Mouse (Mus musculus) stomach, embryonic 15.5 days (tissue): ENCODE measurements around the gene Rbm26. TPM values are rescaled to one million over a fixed set of nuclear protein-coding genes. Genes with fewer than 3 reads are reported as not detected.

ENCODE experiments used
- ATAC-seq: fragments of 200-750 bp; cut with Nextera tagmentation; 2 replicates; pipeline ENCODE4 v1.8.0; 2017; ENCODE audit warnings: low read depth, moderate number of reproducible peaks, moderate TSS enrichment; ENCODE audit not compliant: insufficient read depth, low FRiP score
- H3K27ac ChIP-seq: fragments of 300-500 bp; sonication (generic); 2 replicates; pipeline ENCODE4 v1.5.1; 2015; ENCODE audit warnings: mild to moderate bottlenecking, inconsistent platforms
- H3K27me3 ChIP-seq: fragments of 300-500 bp; sonication (generic); replicated peaks from 2 replicates; pipeline ENCODE4 v1.6.1; 2015; ENCODE audit warnings: inconsistent platforms
- H3K36me3 ChIP-seq: fragments of 300-500 bp; sonication (generic); 2 replicates; pipeline ENCODE4 v1.6.1; 2015; ENCODE audit warnings: inconsistent platforms
- H3K4me1 ChIP-seq: fragments of 300-500 bp; sonication (generic); 2 replicates; pipeline ENCODE4 v1.6.1; 2015; ENCODE audit warnings: inconsistent platforms
- H3K4me2 ChIP-seq: fragments of 300-500 bp; sonication (generic); 2 replicates; pipeline ENCODE4 v1.6.1; 2015; ENCODE audit warnings: mild to moderate bottlenecking, inconsistent platforms
- H3K4me3 ChIP-seq: fragments of 300-500 bp; sonication (generic); replicated peaks from 2 replicates; pipeline ENCODE4 v1.5.1; 2015; ENCODE audit warnings: inconsistent platforms
- H3K9ac ChIP-seq: fragments of 300-500 bp; sonication (generic); 2 replicates; pipeline ENCODE4 v1.6.1; 2015; ENCODE audit warnings: inconsistent platforms
- H3K9me3 ChIP-seq: fragments of 300-500 bp; sonication (generic); 2 replicates; pipeline ENCODE4 v1.6.1; 2016; ENCODE audit warnings: inconsistent platforms
- WGBS: fragments of 180-500 bp; shearing (Covaris S2); methylation state at CpG from one replicate; pipeline ENCODE4 v1.1.7; 2015; 5-methylcytosine and 5-hydroxymethylcytosine counted together
- polyA plus RNA-seq: library from polyadenylated mRNA; unstranded; fragments of >200 nt; fragmentation: Nextera tagmentation; extraction: Ambion mirVana; gene quantifications from 2 replicates; pipeline ENCODE4 v1.2.1, GENCODE M21; 2015

Rbm26 gene
- polyA plus RNA-seq, 1 experiment from 2014 or later, result 30.8 TPM

DNA sequence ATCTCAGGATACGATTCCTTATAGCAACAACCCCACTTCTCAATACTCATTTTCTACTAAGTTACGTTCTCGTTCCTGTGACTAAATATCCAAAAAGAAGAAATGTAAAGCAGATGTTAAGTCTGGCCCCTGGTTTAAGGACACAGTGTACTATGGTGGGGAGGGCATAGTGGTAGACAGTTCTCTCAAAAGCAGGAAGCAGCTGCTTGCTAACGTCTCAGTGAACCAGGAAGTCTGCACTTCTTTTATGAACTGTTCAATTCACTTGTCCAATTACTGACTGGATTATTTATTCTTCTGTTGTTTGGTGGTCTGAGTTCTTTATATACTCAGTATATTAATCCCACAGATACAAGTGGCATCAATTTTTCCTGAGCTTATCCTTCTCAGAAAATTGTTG lies 12.3 kb downstream of the Rbm26 start:
- Histone ChIP-seq H3K4me2 (no peak overlapping the region), H3K9ac (no peak overlapping the region), H3K27ac (no peak overlapping the region), H3K27me3 (no peaks in the 10 kb centered on the region), H3K4me1 (no peaks in the 10 kb centered on the region), H3K36me3 (no peaks in the 10 kb centered on the region), H3K4me3 (no peak overlapping the region), H3K9me3 (no peaks in the 10 kb centered on the region)
- no peak for ATAC-seq
- 64% methylated on average over 4 of the region's 4 CpGs for WGBS

DNA sequence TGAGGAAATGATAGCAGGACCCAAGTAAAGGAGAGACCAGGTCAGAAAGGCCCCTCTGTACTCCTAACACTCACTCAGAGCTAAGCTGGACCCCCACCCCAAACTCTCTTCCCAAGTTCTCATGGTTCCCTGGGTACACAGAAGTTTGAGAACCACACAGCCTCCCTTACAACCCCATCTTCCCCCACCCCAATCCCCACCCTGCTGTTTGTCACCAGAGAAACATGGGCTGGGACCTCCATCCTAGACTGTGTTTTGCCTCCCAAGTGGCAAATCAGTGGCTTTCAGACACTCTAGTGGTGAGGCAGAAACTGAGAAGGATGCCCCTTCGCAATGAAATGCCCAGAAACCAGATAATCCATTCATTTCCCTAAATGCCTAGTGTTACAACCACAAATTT lies 15.8 kb downstream of the Rbm26 start:
- Histone ChIP-seq H3K9me3 (no peaks in the 10 kb centered on the region), H3K4me2 (no peak overlapping the region), H3K9ac (no peak overlapping the region), H3K27me3 (no peaks in the 10 kb centered on the region), H3K36me3 (peaks cover 8% of the 10 kb centered on the region; the same call in 1 of the 2 replicates), H3K4me3 (no peak overlapping the region), H3K27ac (no peak overlapping the region), H3K4me1 (no peaks in the 10 kb centered on the region)
- no peak for ATAC-seq
- 93% methylated on average over 1 of the region's 1 CpGs for WGBS

GRCm38 (mm10) chr14:105158526-105158925 lies 18.6 kb downstream of the Rbm26 start:
- H3K4me2 ChIP-seq, result no peak overlapping the region
- WGBS, result 38% methylated on average over 2 of the region's 2 CpGs
- H3K9ac ChIP-seq, result no peak overlapping the region
- no peak for ATAC-seq
- no peak overlapping the region for H3K4me3 ChIP-seq
- H3K4me1 ChIP-seq, result no peaks in the 10 kb centered on the region
- H3K27ac ChIP-seq, result no peak overlapping the region
- peaks cover 8% of the 10 kb centered on the region; the same call in 1 of the 2 replicates for H3K36me3 ChIP-seq
- H3K9me3 ChIP-seq, result no peaks in the 10 kb centered on the region
- H3K27me3 ChIP-seq, result no peaks in the 10 kb centered on the region

DNA sequence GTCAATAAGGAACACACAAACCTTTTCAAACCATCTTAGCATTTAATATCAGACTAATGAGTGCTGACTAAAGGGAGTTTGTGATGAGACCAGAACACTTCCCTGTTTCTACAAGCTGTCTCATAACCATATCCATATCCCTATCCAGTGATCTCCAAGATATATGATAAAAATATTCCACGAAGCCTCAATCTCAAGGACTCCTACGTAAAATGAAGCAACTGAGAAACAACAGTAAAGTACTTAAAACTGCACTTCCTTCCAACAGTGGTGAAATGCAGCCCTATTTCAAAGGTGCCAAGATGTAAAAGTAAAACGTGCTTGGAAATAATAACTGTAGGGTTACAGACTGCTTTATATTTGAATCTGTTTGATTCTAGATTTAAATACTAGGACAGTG lies 43.1 kb downstream of the Rbm26 start:
- H3K9ac ChIP-seq, result no peak overlapping the region
- H3K4me1 ChIP-seq, result no peaks in the 10 kb centered on the region
- no peak overlapping the region for H3K27ac ChIP-seq
- peaks cover 8% of the 10 kb centered on the region; the same call in 1 of the 2 replicates for H3K36me3 ChIP-seq
- ATAC-seq, result no peak
- no peak overlapping the region for H3K4me3 ChIP-seq
- WGBS, result 90% methylated on average over 3 of the region's 3 CpGs
- no peaks in the 10 kb centered on the region for H3K27me3 ChIP-seq
- no peaks in the 10 kb centered on the region for H3K9me3 ChIP-seq
- H3K4me2 ChIP-seq, result no peak overlapping the region

GRCm38 (mm10) chr14:105127715-105128385 lies 49.3 kb downstream of the Rbm26 start:
- no peak overlapping the region for H3K4me2 ChIP-seq
- no peak overlapping the region for H3K4me3 ChIP-seq
- no peak for ATAC-seq
- H3K36me3 ChIP-seq, result peaks cover 11% of the 10 kb centered on the region; the same call in 1 of the 2 replicates
- H3K9me3 ChIP-seq, result no peaks in the 10 kb centered on the region
- no peaks in the 10 kb centered on the region for H3K4me1 ChIP-seq
- H3K27me3 ChIP-seq, result no peaks in the 10 kb centered on the region
- H3K9ac ChIP-seq, result no peak overlapping the region
- H3K27ac ChIP-seq, result no peak overlapping the region
- WGBS, result 88% methylated on average over 3 of the region's 4 CpGs

DNA sequence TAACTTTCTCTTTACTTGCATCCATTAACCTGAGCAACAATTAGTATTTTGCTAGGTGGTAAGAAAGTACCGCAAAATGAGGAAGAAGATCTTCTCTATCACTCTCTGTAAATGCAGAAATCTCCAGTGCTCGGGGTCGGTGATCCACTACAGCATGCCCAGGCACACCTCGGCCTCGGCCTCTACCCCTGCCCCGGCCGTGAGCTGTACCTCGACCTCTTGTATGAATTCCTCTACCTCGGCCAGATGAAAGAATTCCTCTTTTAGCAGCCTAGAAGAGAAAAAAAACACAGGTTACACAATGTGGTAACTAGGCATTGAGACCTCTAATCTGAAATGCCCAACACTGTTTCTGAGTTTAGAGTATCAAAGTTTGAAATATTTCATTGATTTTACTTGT lies 52.6 kb downstream of the Rbm26 start:
- peaks cover 13% of the 10 kb centered on the region for H3K36me3 ChIP-seq
- H3K9me3 ChIP-seq, result no peaks in the 10 kb centered on the region
- 90% methylated on average over 9 of the region's 9 CpGs for WGBS
- no peak overlapping the region for H3K9ac ChIP-seq
- no peak for ATAC-seq
- H3K27ac ChIP-seq, result no peak overlapping the region
- no peaks in the 10 kb centered on the region for H3K27me3 ChIP-seq
- H3K4me1 ChIP-seq, result no peaks in the 10 kb centered on the region
- no peak overlapping the region for H3K4me2 ChIP-seq
- H3K4me3 ChIP-seq, result no peak overlapping the region

DNA sequence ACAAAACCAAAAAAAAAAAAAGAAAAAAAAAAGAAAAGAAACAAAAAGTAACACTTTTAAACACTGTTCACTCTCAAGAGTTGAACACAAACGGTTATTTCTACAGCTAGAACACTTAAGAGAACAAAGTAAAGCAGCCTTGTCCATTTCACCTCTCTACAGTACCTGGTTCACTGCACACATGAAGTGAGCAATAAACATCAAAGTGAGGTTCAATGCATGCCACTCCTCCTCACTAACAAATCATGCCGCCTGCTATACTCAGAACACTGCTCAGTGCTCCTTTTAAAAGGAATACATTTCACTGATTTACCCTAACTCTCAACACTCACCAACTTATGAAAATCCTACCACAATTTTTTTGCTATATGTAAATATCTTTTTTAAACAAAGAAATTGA lies 61.7 kb downstream of the Rbm26 start:
- H3K27me3 ChIP-seq, result no peaks in the 10 kb centered on the region
- peaks cover 11% of the 10 kb centered on the region for H3K36me3 ChIP-seq
- no peak overlapping the region for H3K4me2 ChIP-seq
- H3K9me3 ChIP-seq, result no peaks in the 10 kb centered on the region
- no peak for ATAC-seq
- no peak overlapping the region for H3K9ac ChIP-seq
- 82% methylated on average over 2 of the region's 2 CpGs for WGBS
- no peak overlapping the region for H3K4me3 ChIP-seq
- H3K4me1 ChIP-seq, result no peaks in the 10 kb centered on the region
- H3K27ac ChIP-seq, result no peak overlapping the region

GRCm38 (mm10) chr14:105106252-105106651 lies 70.9 kb downstream of the Rbm26 start:
- no peaks in the 10 kb centered on the region for H3K27me3 ChIP-seq
- H3K4me3 ChIP-seq, result no peak overlapping the region
- no peaks in the 10 kb centered on the region for H3K36me3 ChIP-seq
- no peaks in the 10 kb centered on the region for H3K9me3 ChIP-seq
- H3K9ac ChIP-seq, result no peak overlapping the region
- H3K4me2 ChIP-seq, result no peak overlapping the region
- H3K27ac ChIP-seq, result no peak overlapping the region
- ATAC-seq, result no peak
- WGBS, result 91% methylated on average over 2 of the region's 2 CpGs
- H3K4me1 ChIP-seq, result no peaks in the 10 kb centered on the region

DNA sequence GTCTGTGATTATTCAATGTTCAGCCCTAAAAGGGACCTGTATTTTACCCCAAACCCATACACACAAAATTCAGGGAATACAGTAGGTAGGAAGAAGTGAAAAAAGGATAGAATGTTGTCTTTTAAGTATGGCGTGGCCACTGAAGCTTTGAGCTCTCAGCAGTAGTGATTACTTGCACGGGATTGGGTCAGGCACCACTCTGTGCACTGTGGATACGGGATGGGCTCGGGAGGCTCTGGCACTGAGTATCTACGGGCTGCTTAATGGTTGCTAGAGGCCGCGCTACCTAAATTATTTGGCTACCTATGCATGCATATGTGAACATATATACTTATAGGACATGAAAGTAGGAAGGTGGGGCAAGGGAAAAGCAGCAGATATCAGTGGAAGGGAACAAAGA lies 78.3 kb downstream of the Rbm26 start:
- no peak for ATAC-seq
- Histone ChIP-seq H3K36me3 (no peaks in the 10 kb centered on the region), H3K4me1 (no peaks in the 10 kb centered on the region), H3K4me2 (no peak overlapping the region), H3K27ac (no peak overlapping the region), H3K27me3 (no peaks in the 10 kb centered on the region), H3K4me3 (no peak overlapping the region), H3K9me3 (no peaks in the 10 kb centered on the region), H3K9ac (no peak overlapping the region)
- WGBS, result 78% methylated on average over 7 of the region's 7 CpGs

DNA sequence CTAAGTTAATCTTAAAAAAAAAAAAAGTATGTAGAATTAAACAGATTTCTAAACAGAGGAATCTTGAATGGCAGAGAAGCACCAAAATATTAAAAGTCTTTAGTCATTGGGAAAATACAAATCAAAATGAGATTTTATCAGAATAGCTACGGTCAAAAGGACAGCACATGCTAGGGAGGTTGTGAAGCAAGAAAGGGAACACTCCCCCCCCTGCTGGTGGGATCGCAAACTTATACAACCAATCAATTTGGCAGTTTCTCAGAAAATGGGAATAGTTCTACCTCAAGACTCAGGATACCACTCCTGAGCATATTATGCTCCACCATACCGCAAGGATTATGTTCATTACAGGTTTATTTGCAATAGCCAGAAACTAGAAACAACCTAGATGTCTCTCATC lies 80.9 kb downstream of the Rbm26 start:
- H3K9me3 ChIP-seq, result no peaks in the 10 kb centered on the region
- H3K9ac ChIP-seq, result no peak overlapping the region
- no peaks in the 10 kb centered on the region for H3K36me3 ChIP-seq
- no peaks in the 10 kb centered on the region for H3K4me1 ChIP-seq
- 55% methylated on average over 3 of the region's 3 CpGs for WGBS
- no peaks in the 10 kb centered on the region for H3K27me3 ChIP-seq
- no peak overlapping the region for H3K27ac ChIP-seq
- H3K4me3 ChIP-seq, result no peak overlapping the region
- ATAC-seq, result no peak
- H3K4me2 ChIP-seq, result no peak overlapping the region

- Histone ChIP-seq H3K27ac (no peak overlapping the region), H3K9me3 (no peaks in the 10 kb centered on the region), H3K36me3 (no peaks in the 10 kb centered on the region), H3K4me3 (no peak overlapping the region), H3K4me2 (no peak overlapping the region), H3K9ac (no peak overlapping the region), H3K27me3 (no peaks in the 10 kb centered on the region), H3K4me1 (no peaks in the 10 kb centered on the region)
- ATAC-seq, result no peak
- 68% methylated on average over 4 of the region's 4 CpGs for WGBS
Measured at GRCm38 (mm10) chr14:105087001-105087400, 90.1 kb downstream of the Rbm26 start.

GRCm38 (mm10) chr14:105085332-105085993 lies 91.7 kb downstream of the Rbm26 start:
- Histone ChIP-seq H3K27ac (no peak overlapping the region), H3K4me2 (no peak overlapping the region), H3K9me3 (no peaks in the 10 kb centered on the region), H3K4me3 (no peak overlapping the region), H3K9ac (no peak overlapping the region), H3K4me1 (no peaks in the 10 kb centered on the region), H3K27me3 (no peaks in the 10 kb centered on the region), H3K36me3 (no peaks in the 10 kb centered on the region)
- WGBS, result 44% methylated on average over 7 of the region's 7 CpGs
- ATAC-seq, result no peak
